Mouse (Mus musculus): ENCODE measurements at regions not wholly inside any gene's neighbourhood (a gene's known extent, or its start where the extent isn't known, plus 50 kb on each side); places are given as distances from the start of the nearest gene placed in this dataset.

- H3K4me2 ChIP-seq (ENCODE audit: low read depth, low read length) = no peak overlapping the region
- no peaks in the 10 kb centered on the region for H3K36me3 ChIP-seq (ENCODE audit: control insufficient read depth, insufficient read depth)
- H3K4me1 ChIP-seq (ENCODE audit: control insufficient read depth, insufficient read depth, low read length) = peaks cover 28% of the 10 kb centered on the region
These were observed 140.8 kb downstream of the Rybp start for GRCm38 (mm10) chr6:100146360-100146935.

GRCm38 (mm10) chr6:100145869-100146268, 141.4 kb downstream of the Rybp start:
- Histone ChIP-seq H3K36me3 (ENCODE audit: control insufficient read depth, insufficient read depth) (no peaks in the 10 kb centered on the region), H3K27me3 (ENCODE audit: control insufficient read depth, insufficient read depth, low read length) (0 out of 2 replicates have a peak, but pooled peaks cover 4% of the 10 kb centered on the region), H3K27ac (ENCODE audit: low read length) (no peak overlapping the region), H3K4me1 (ENCODE audit: control insufficient read depth, insufficient read depth, low read length) (peaks cover 26% of the 10 kb centered on the region), H3K9ac (ENCODE audit: low read length) (no peak overlapping the region), H3K4me2 (ENCODE audit: low read depth, low read length) (no peak overlapping the region), H3K4me3 (ENCODE audit: low read length) (no peak overlapping the region), H3K9me3 (replicated peaks; ENCODE audit: control insufficient read depth, low read length) (no peaks in the 10 kb centered on the region)
- WGBS = 89% methylated on average over 2 of the region's 2 CpGs
- ATAC-seq (replicated peaks; ENCODE audit: extremely low read depth, insufficient read depth, low FRiP score) = no peak

More at GRCm38 (mm10) chr6:100146360-100146935, 140.8 kb downstream of the Rybp start:
- no peak overlapping the region for H3K27ac ChIP-seq (ENCODE audit: low read length)
- no peaks in the 10 kb centered on the region for H3K9me3 ChIP-seq (replicated peaks; ENCODE audit: control insufficient read depth, low read length)
- H3K27me3 ChIP-seq (ENCODE audit: control insufficient read depth, insufficient read depth, low read length) = 0 out of 2 replicates have a peak, but pooled peaks cover 4% of the 10 kb centered on the region
- H3K9ac ChIP-seq (ENCODE audit: low read length) = no peak overlapping the region
- no peak overlapping the region for H3K4me3 ChIP-seq (ENCODE audit: low read length)
- no peak for ATAC-seq (replicated peaks; ENCODE audit: extremely low read depth, insufficient read depth, low FRiP score)
- 56% methylated on average over 5 of the region's 5 CpGs for WGBS

GRCm38 (mm10) chr6:100144544-100145287, 142.6 kb downstream of the Rybp start:
- no peaks in the 10 kb centered on the region for H3K9me3 ChIP-seq (replicated peaks; ENCODE audit: control insufficient read depth, low read length)
- H3K4me1 ChIP-seq (ENCODE audit: control insufficient read depth, insufficient read depth, low read length) = peaks cover 26% of the 10 kb centered on the region
- H3K4me2 ChIP-seq (ENCODE audit: low read depth, low read length) = no peak overlapping the region
- H3K9ac ChIP-seq (ENCODE audit: low read length) = no peak overlapping the region
- WGBS = 67% methylated on average over 4 of the region's 4 CpGs
- no peaks in the 10 kb centered on the region for H3K36me3 ChIP-seq (ENCODE audit: control insufficient read depth, insufficient read depth)
- H3K4me3 ChIP-seq (ENCODE audit: low read length) = no peak overlapping the region
- H3K27ac ChIP-seq (ENCODE audit: low read length) = no peak overlapping the region; the same call in 1 of the 2 replicates
- ATAC-seq (replicated peaks; ENCODE audit: extremely low read depth, insufficient read depth, low FRiP score) = no peak
- H3K27me3 ChIP-seq (ENCODE audit: control insufficient read depth, insufficient read depth, low read length) = 0 out of 2 replicates have a peak, but pooled peaks cover 8% of the 10 kb centered on the region

GRCm38 (mm10) chr6:100143586-100144301, 143.5 kb downstream of the Rybp start:
- 14% methylated on average over 16 of the region's 16 CpGs for WGBS
- peaks cover 13% of the 10 kb centered on the region; the same call in 1 of the 2 replicates for H3K27me3 ChIP-seq (ENCODE audit: control insufficient read depth, insufficient read depth, low read length)
- H3K9me3 ChIP-seq (replicated peaks; ENCODE audit: control insufficient read depth, low read length) = no peaks in the 10 kb centered on the region
- peak overlapping the region; percentile 19 for H3K4me3 ChIP-seq (ENCODE audit: low read length)
- peak overlapping the region; percentile 55 for H3K4me2 ChIP-seq (ENCODE audit: low read depth, low read length)
- peak overlapping the region; percentile 73 for H3K27ac ChIP-seq (ENCODE audit: low read length)
- ATAC-seq (replicated peaks; ENCODE audit: extremely low read depth, insufficient read depth, low FRiP score) = peak; percentile 54
- no peaks in the 10 kb centered on the region for H3K36me3 ChIP-seq (ENCODE audit: control insufficient read depth, insufficient read depth)
- H3K4me1 ChIP-seq (ENCODE audit: control insufficient read depth, insufficient read depth, low read length) = peaks cover 26% of the 10 kb centered on the region
- H3K9ac ChIP-seq (ENCODE audit: low read length) = peak overlapping the region; percentile 36

GRCm38 (mm10) chr6:100141225-100141624, 146.1 kb downstream of the Rybp start:
- Histone ChIP-seq H3K4me3 (ENCODE audit: low read length) (no peak overlapping the region), H3K4me2 (ENCODE audit: low read depth, low read length) (no peak overlapping the region), H3K4me1 (ENCODE audit: control insufficient read depth, insufficient read depth, low read length) (peaks cover 20% of the 10 kb centered on the region), H3K36me3 (ENCODE audit: control insufficient read depth, insufficient read depth) (no peaks in the 10 kb centered on the region), H3K9me3 (replicated peaks; ENCODE audit: control insufficient read depth, low read length) (no peaks in the 10 kb centered on the region), H3K27me3 (ENCODE audit: control insufficient read depth, insufficient read depth, low read length) (peaks cover 13% of the 10 kb centered on the region; the same call in 1 of the 2 replicates), H3K9ac (ENCODE audit: low read length) (no peak overlapping the region), H3K27ac (ENCODE audit: low read length) (no peak overlapping the region)
- ATAC-seq (replicated peaks; ENCODE audit: extremely low read depth, insufficient read depth, low FRiP score) = no peak
- WGBS = 71% methylated on average over 5 of the region's 5 CpGs

GRCm38 (mm10) chr6:100140581-100141114, 146.6 kb downstream of the Rybp start:
- Histone ChIP-seq H3K9me3 (replicated peaks; ENCODE audit: control insufficient read depth, low read length) (no peaks in the 10 kb centered on the region), H3K4me1 (ENCODE audit: control insufficient read depth, insufficient read depth, low read length) (peaks cover 17% of the 10 kb centered on the region), H3K4me3 (ENCODE audit: low read length) (no peak overlapping the region), H3K9ac (ENCODE audit: low read length) (no peak overlapping the region), H3K4me2 (ENCODE audit: low read depth, low read length) (no peak overlapping the region), H3K36me3 (ENCODE audit: control insufficient read depth, insufficient read depth) (no peaks in the 10 kb centered on the region), H3K27me3 (ENCODE audit: control insufficient read depth, insufficient read depth, low read length) (peaks cover 13% of the 10 kb centered on the region; the same call in 1 of the 2 replicates), H3K27ac (ENCODE audit: low read length) (no peak overlapping the region)
- 44% methylated on average over 6 of the region's 6 CpGs for WGBS
- no peak for ATAC-seq (replicated peaks; ENCODE audit: extremely low read depth, insufficient read depth, low FRiP score)

- Histone ChIP-seq H3K27me3 (ENCODE audit: control insufficient read depth, insufficient read depth, low read length) (peaks cover 9% of the 10 kb centered on the region; the same call in 1 of the 2 replicates), H3K4me1 (ENCODE audit: control insufficient read depth, insufficient read depth, low read length) (peaks cover 16% of the 10 kb centered on the region), H3K27ac (ENCODE audit: low read length) (no peak overlapping the region), H3K36me3 (ENCODE audit: control insufficient read depth, insufficient read depth) (no peaks in the 10 kb centered on the region), H3K9ac (ENCODE audit: low read length) (no peak overlapping the region), H3K4me3 (ENCODE audit: low read length) (no peak overlapping the region), H3K9me3 (replicated peaks; ENCODE audit: control insufficient read depth, low read length) (no peaks in the 10 kb centered on the region), H3K4me2 (ENCODE audit: low read depth, low read length) (no peak overlapping the region)
- 66% methylated on average over 6 of the region's 6 CpGs for whole genome bisulfite sequencing
- ATAC-seq (replicated peaks; ENCODE audit: extremely low read depth, insufficient read depth, low FRiP score) = no peak
These were observed 147.5 kb downstream of the Rybp start for GRCm38 (mm10) chr6:100139809-100140208.

GRCm38 (mm10) chr6:100138659-100139058, 148.6 kb downstream of the Rybp start:
- peaks cover 9% of the 10 kb centered on the region; the same call in 1 of the 2 replicates for H3K27me3 ChIP-seq (ENCODE audit: control insufficient read depth, insufficient read depth, low read length)
- H3K9ac ChIP-seq (ENCODE audit: low read length) = no peak overlapping the region
- peaks cover 10% of the 10 kb centered on the region for H3K4me1 ChIP-seq (ENCODE audit: control insufficient read depth, insufficient read depth, low read length)
- WGBS = 72% methylated on average over 2 of the region's 2 CpGs
- H3K36me3 ChIP-seq (ENCODE audit: control insufficient read depth, insufficient read depth) = no peaks in the 10 kb centered on the region
- H3K4me2 ChIP-seq (ENCODE audit: low read depth, low read length) = no peak overlapping the region
- no peak overlapping the region for H3K27ac ChIP-seq (ENCODE audit: low read length)
- ATAC-seq (replicated peaks; ENCODE audit: extremely low read depth, insufficient read depth, low FRiP score) = no peak
- H3K9me3 ChIP-seq (replicated peaks; ENCODE audit: control insufficient read depth, low read length) = no peaks in the 10 kb centered on the region
- H3K4me3 ChIP-seq (ENCODE audit: low read length) = no peak overlapping the region

Measured in heart, embryonic 16.5 days (tissue).